Mouse (Mus musculus): ENCODE results near the gene Ppm1h.

Gene Ppm1h

GRCm38 (mm10) chr10:122746211-122746610 lies 67.6 kb downstream of the Ppm1h start:
- no peak for DNase-seq (ENCODE audit: low read depth)

GRCm38 (mm10) chr10:122747151-122747925 lies 68.8 kb downstream of the Ppm1h start:
- no peak for DNase-seq (ENCODE audit: low read depth)

- DNase-seq (ENCODE audit: low read depth), result no peak
These were observed 69.9 kb downstream of the Ppm1h start for GRCm38 (mm10) chr10:122748361-122748951.

GRCm38 (mm10) chr10:122749071-122749470 lies 70.5 kb downstream of the Ppm1h start:
- no peak for DNase-seq (ENCODE audit: low read depth)

GRCm38 (mm10) chr10:122749876-122750275 lies 71.3 kb downstream of the Ppm1h start:
- DNase-seq (ENCODE audit: low read depth), result no peak

GRCm38 (mm10) chr10:122752950-122753923 lies 74.7 kb downstream of the Ppm1h start:
- no peak for DNase-seq (ENCODE audit: low read depth)

- no peak for DNase-seq (ENCODE audit: low read depth)
These were observed 75.4 kb downstream of the Ppm1h start for GRCm38 (mm10) chr10:122753924-122754307.

- no peak for DNase-seq (ENCODE audit: low read depth)
These were observed 76.4 kb downstream of the Ppm1h start for GRCm38 (mm10) chr10:122754967-122755366.

- DNase-seq (ENCODE audit: low read depth), result no peak
These were observed 78.4 kb downstream of the Ppm1h start for GRCm38 (mm10) chr10:122756879-122757530.

GRCm38 (mm10) chr10:122757727-122758126 lies 79.2 kb downstream of the Ppm1h start:
- DNase-seq (ENCODE audit: low read depth), result no peak

- no peak for DNase-seq (ENCODE audit: low read depth)
These were observed 79.8 kb downstream of the Ppm1h start for GRCm38 (mm10) chr10:122758346-122758745.

- no peak for DNase-seq (ENCODE audit: low read depth)
These were observed 81.2 kb downstream of the Ppm1h start for GRCm38 (mm10) chr10:122759729-122760128.

- no peak for DNase-seq (ENCODE audit: low read depth)
These were observed 82.1 kb downstream of the Ppm1h start for GRCm38 (mm10) chr10:122760469-122761307.

- DNase-seq (ENCODE audit: low read depth), result no peak
These were observed 84.4 kb downstream of the Ppm1h start for GRCm38 (mm10) chr10:122762772-122763511.

GRCm38 (mm10) chr10:122763596-122763995 lies 85.0 kb downstream of the Ppm1h start:
- no peak for DNase-seq (ENCODE audit: low read depth)

- no peak for DNase-seq (ENCODE audit: low read depth)
These were observed 86.1 kb downstream of the Ppm1h start for GRCm38 (mm10) chr10:122764653-122765052.

GRCm38 (mm10) chr10:122765521-122765920 lies 87.0 kb downstream of the Ppm1h start:
- DNase-seq (ENCODE audit: low read depth), result no peak

GRCm38 (mm10) chr10:122765992-122766391 lies 87.4 kb downstream of the Ppm1h start:
- no peak for DNase-seq (ENCODE audit: low read depth)

GRCm38 (mm10) chr10:122768204-122768892 lies 89.8 kb downstream of the Ppm1h start:
- DNase-seq (ENCODE audit: low read depth), result no peak

- no peak for DNase-seq (ENCODE audit: low read depth)
These were observed 90.4 kb downstream of the Ppm1h start for GRCm38 (mm10) chr10:122768893-122769341.
